Mouse (Mus musculus) bone marrow, adult 2 months (tissue): ENCODE measurements around the gene Asb18.

Source experiments
- CTCF ChIP-seq: fragments of 200-500 bp; IDR thresholded peaks from 2 replicates; pipeline ENCODE4 v1.5.1; 2011; ENCODE audit warnings: low read length, control low read depth; ENCODE audit not compliant: control insufficient read depth, insufficient read depth
- POLR2A ChIP-seq: fragments of 200-500 bp; IDR thresholded peaks from 2 replicates; pipeline ENCODE4 v1.6.1; 2011; ENCODE audit warnings: low read depth, mild to moderate bottlenecking, control low read depth, low read length, borderline replicate concordance; ENCODE audit not compliant: control insufficient read depth

DNA sequence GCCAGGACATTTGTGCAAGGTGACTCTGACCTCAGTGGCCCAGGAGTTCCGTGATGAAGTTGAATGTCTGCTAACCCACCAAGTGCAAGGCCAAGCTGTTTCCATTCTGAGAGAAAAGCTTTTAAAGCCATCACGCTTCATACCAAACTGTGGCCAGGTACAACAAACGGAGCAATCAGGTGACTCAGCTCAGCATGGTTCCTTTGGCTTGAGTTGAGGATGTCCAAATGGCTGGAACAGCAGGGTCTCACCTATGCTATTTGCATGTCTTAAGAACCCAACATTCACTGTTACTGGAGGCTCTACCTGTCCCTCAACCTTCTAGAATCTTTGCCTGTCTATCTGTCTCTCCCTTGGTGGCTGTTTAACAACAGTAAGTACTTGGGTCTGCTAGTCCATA is 45.6 kb upstream of the Asb18 start:
- TF ChIP-seq POLR2A (no peak), CTCF (no peak)
